Mouse (Mus musculus): ENCODE measurements around the gene Olfr1494.

Gene Olfr1494

GRCm38 (mm10) chr19:13739428-13739827 is at the start of gene Olfr1494:
Gene Olfr1494, plus strand, starts transcription at chr19:13739728.
- no peak for DNase-seq (ENCODE audit: extremely low spot score, low spot score)

DNA sequence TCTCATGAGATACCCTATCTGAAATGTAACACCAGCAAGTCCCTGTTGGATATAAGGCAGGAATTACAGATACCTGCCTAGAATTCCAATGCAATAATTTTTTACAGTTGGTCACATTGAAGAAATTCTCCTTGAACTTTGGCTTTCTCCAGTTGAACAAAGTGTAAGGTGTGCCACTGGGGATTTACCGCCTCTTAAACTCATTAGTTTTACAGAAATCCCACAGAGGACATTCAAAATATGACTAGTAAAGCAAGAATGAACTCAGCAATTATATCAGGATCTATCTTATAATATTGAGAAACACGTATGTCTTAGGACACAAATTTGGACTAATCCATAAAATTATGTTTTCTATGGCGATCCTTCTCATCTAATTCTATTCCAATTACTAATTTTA is 42.6 kb upstream of the Olfr1494 start, which contains the start of gene Olfr1491:
Olfr1491 (plus strand) TSS at position 301 of the 400 bp plus-strand sequence.
- DNase-seq (ENCODE audit: extremely low spot score, low spot score) = no peak

DNA sequence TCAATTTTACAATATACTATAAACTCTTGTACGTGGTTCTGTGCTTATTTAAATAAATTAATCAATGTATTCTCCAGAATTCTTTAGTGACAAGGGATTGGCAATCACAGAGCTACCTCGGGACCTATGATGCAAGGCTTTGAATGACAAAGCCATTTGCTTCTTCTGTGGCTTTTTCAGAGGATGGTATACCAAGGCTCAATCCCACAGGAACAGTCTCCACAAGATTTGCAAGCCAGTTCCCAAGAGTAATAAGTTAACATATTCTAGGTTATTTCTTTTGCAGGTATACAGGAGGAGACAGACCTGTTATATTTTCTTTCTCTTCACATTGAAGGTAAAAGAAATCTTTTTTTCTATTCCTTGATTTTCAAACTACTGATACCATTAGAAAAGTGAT is 16.6 kb upstream of the Olfr1494 start, which contains the start of gene Olfr1493-ps1:
Olfr1493-ps1 (plus strand) TSS at position 301 of the 400 bp plus-strand sequence.
- DNase-seq (ENCODE audit: extremely low spot score, low spot score) = no peak

GRCm38 (mm10) chr19:13749366-13749765 is 9.8 kb downstream of the Olfr1494 start:
- no peak for DNase-seq (ENCODE audit: extremely low spot score, low spot score)

DNA sequence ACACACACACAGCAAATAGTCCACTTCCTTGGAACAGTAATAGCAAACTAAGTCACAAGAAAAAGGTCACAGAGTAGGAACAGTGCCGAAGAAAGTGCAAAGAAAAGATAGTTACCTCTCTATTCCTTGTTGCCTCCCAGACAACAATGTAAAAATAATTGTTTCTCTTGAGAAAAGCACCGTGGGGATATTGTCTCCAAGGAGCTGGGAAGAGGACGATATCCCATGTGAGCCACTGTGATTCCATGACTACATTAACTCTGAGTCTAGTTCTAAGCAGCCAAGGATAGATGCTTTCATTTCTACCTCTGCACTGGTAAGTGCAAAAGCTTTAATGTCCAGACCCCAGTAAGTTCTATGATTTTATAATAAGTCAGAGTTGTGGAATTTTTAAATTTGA is 24.8 kb downstream of the Olfr1494 start, which contains the start of gene Olfr1495:
Olfr1495 (plus strand) TSS at position 301 of the 400 bp plus-strand sequence.
- DNase-seq (ENCODE audit: extremely low spot score, low spot score) = no peak

DNA sequence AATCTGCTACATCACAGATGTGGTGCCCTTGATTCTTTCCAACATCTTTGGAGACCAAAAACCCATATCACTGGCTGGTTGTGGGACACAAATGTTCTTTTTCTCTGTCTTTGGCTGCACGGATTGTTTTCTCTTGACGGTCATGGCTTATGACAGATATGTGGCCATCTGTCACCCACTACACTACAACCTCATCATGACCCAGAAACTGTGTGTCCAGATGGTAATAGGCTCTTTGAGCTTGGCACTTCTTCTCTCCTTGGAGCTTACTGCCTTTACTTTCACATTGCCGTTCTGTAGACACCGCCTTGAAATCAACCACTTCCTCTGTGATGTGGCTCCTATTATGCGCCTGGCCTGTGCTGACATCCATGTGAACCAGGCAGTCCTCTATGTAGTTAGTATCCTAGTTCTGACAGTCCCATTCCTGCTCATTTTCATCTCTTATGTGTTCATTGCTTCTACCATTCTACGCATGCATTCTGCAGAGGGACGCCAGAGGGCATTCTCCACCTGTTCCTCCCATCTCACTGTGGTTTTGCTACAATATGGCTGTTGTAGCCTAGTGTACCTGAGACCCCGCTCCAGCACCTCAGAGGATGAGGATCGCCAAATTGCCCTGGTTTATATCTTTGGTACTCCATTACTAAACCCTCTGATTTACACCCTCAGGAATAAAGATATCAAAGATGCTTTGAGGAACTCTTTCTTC is 29.2 kb downstream of the Olfr1494 start:
- DNase-seq (ENCODE audit: extremely low spot score, low spot score) = no peak

DNA sequence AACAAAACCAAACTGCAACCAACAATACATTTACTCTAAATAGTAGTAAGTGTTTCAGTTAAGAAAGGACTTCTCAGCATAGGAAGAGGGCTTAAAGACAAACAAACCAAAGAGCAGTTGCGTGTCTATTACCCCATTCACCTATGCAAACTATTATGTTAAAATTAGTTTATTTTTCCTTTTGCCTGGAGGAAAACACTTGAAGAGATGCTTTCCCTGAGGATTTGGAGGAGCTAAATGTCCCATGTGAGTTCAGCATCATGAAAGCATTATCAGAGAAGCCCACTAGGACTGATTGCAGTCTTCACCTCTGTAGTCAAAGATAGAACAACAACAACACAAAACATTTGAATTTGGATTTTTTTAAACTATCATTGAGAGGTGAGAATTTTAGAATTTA is 38.0 kb downstream of the Olfr1494 start, which contains the start of gene Olfr1496:
Olfr1496 (plus strand) TSS at position 301 of the 400 bp plus-strand sequence.
- no peak for DNase-seq (ENCODE audit: extremely low spot score, low spot score)

DNA sequence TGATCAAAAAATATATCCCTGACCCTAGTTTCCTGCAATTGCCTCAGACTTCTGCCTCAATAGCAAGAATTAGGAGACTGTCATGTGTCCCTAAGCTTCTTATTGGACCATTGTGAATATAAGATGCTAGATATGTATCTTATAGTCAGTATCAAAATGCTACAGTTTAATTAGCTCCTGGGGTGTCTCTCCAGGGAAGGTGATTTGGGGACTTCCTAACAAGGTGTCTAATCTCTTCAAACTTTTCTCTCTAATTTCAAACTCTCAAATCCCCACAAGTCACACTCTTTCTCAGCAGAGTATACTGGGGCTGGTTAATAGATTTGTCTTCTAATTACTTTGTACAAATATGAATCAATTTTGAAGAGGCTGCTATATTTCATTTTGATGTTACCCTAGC is 58.6 kb downstream of the Olfr1494 start, which contains the start of gene Olfr1497:
Olfr1497 (minus strand) TSS at position 101 of the 400 bp plus-strand sequence.
- no peak for DNase-seq (ENCODE audit: extremely low spot score, low spot score)

All from neural tube, embryonic 10.5 days (tissue).